Mouse (Mus musculus) T-cell, adult 2 months (primary cell): Measurements from ENCODE around the gene Cby1.

Experiments used
- DNase-seq: peaks from one replicate; pipeline ENCODE4 v3.0.0; 2022; ENCODE audit warnings: low spot score

The Cby1 gene

GRCm38 (mm10) chr15:79706603-79707214 is 47.7 kb downstream of the Cby1 start:
- no peak for DNase-seq

DNA sequence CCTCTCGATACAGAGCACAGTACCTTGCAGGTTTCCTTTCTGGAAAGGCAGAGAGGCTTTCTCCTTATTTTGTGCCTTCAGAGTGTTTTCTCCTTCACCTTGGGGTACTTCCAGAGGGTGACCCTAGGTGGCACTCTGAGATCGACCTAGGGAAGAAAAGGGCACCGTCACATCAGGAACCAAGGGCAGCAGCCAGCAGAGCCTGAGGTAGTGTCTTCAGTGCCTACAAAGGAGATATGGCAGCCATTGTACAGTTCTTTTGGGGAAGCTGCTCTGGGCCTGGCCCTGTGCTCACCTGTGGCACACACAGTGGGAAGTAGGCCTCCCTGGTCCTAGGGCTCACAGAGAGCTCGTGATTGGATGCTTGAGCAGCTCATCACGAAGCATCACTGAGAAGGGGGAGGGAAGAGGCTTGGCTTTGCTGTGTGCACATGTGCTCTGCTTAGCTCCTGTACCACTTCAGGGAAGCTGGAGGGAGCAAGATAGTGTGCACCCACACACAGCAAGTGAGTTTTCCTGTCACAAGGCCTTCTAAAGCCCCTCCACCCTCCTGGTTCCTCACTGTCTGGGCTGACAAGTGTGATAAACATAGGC is 49.3 kb downstream of the Cby1 start:
- DNase-seq, result no peak

DNA sequence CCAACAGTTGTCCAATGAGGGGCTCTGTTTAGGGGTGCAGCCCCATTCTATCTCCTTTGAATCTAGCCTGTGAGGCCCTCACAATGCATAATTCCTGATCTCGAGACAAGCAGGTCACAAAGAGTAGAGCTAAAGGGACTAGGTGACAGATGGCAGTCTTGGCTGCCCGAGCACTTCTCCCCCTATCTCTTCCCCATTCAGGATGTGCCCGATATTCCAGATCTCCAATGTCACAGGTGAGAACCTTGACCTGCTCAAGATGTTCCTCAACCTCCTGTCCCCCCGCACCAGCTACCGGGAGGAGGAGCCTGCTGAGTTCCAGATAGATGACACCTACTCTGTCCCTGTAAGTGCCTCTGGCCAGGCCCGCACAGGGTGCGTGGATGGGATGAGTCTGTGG is 56.6 kb downstream of the Cby1 start:
- DNase-seq, result no peak

DNA sequence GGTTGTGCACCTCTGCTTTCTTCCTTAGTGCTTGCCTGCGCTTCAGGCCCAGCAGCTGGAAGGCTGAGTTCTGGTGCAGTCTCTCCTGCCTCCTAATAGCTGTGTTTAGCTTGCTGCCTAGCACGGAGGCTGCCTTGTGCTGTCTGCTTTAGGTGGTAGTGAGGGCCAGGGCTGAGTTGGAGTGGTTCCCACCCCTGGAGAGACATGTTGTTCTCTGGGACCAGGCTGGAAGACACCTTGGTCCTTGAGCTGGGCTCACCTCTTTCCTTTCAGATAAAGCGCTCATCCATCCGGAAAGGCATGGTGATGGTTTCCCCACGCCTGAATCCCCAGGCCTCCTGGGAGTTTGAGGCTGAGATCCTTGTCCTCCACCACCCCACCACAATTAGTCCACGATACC is 57.7 kb downstream of the Cby1 start:
- DNase-seq, result no peak
